Mouse (Mus musculus): ENCODE measurements around the gene Evi5l. TPM values are rescaled to one million over a fixed set of nuclear protein-coding genes. Genes with fewer than 3 reads are reported as not detected.
A peak's percentile ranks its signal among the peaks of the same experiment; 100 is the strongest.

Evi5l gene
- polyA plus RNA-seq, 1 experiment from 2014 or later, result 70.1 TPM

GRCm38 (mm10) chr8:4174018-4174417 is 7.7 kb downstream of the Evi5l start:
- Histone ChIP-seq H3K36me3 (peaks cover 7% of the 10 kb centered on the region), H3K4me1 (peaks cover 8% of the 10 kb centered on the region; the same call in 1 of the 2 replicates), H3K27me3 (no peaks in the 10 kb centered on the region), H3K9ac (no peak overlapping the region), H3K4me2 (replicated peaks) (no peak overlapping the region), H3K27ac (no peak overlapping the region), H3K4me3 (no peak overlapping the region), H3K9me3 (replicated peaks) (no peaks in the 10 kb centered on the region; the same call in 1 of the 2 replicates)
- ATAC-seq (ENCODE audit: low FRiP score), result no peak
- WGBS, result 78% methylated on average over 2 of the region's 2 CpGs

GRCm38 (mm10) chr8:4183409-4183808 is 17.0 kb downstream of the Evi5l start:
- no peak overlapping the region for H3K4me3 ChIP-seq
- H3K27me3 ChIP-seq, result no peaks in the 10 kb centered on the region
- no peaks in the 10 kb centered on the region for H3K9me3 ChIP-seq (replicated peaks)
- no peaks in the 10 kb centered on the region for H3K4me1 ChIP-seq
- H3K27ac ChIP-seq, result no peak overlapping the region
- H3K9ac ChIP-seq, result no peak overlapping the region
- H3K36me3 ChIP-seq, result peaks cover 53% of the 10 kb centered on the region
- ATAC-seq (ENCODE audit: low FRiP score), result no peak
- WGBS, result 85% methylated on average over 8 of the region's 8 CpGs
- no peak overlapping the region for H3K4me2 ChIP-seq (replicated peaks)

GRCm38 (mm10) chr8:4186151-4186550 is 19.8 kb downstream of the Evi5l start:
- Histone ChIP-seq H3K9me3 (replicated peaks) (no peaks in the 10 kb centered on the region), H3K36me3 (peaks cover 67% of the 10 kb centered on the region)
- WGBS, result 96% methylated on average over 2 of the region's 2 CpGs

DNA sequence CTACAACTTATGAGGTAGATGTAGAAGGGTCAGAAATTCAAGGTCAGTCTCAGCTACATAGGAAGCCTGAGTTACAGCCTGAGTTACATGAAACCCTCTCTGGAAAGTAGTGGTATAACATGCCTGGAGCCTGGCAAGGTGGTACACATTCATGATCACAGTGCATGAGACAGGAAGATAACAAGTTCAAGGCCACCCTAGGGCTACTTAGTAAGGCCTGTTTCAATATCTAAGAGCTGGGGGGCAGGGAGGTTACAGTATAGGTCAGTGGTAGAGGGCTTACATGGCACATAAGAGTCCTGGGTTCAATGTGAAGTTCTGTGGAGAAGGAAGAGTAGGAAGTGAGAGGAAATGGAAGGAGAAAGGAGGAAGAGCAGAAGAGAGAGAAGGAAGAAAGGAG is 22.2 kb downstream of the Evi5l start:
- H3K9me3 ChIP-seq (replicated peaks), result no peaks in the 10 kb centered on the region
- no peaks in the 10 kb centered on the region for H3K27me3 ChIP-seq
- H3K36me3 ChIP-seq, result peaks cover 67% of the 10 kb centered on the region
- no peak overlapping the region for H3K9ac ChIP-seq
- no peak for ATAC-seq (ENCODE audit: low FRiP score)
- no peak overlapping the region for H3K27ac ChIP-seq
- no peak overlapping the region for H3K4me2 ChIP-seq (replicated peaks)
- H3K4me1 ChIP-seq, result peaks cover 17% of the 10 kb centered on the region
- H3K4me3 ChIP-seq, result no peak overlapping the region

More at GRCm38 (mm10) chr8:4186151-4186550, 19.8 kb downstream of the Evi5l start:
- no peak overlapping the region for H3K4me2 ChIP-seq (replicated peaks)
- H3K27me3 ChIP-seq, result no peaks in the 10 kb centered on the region
- no peak overlapping the region for H3K9ac ChIP-seq
- H3K27ac ChIP-seq, result no peak overlapping the region
- no peak overlapping the region for H3K4me3 ChIP-seq
- ATAC-seq (ENCODE audit: low FRiP score), result no peak
- H3K4me1 ChIP-seq, result no peaks in the 10 kb centered on the region

DNA sequence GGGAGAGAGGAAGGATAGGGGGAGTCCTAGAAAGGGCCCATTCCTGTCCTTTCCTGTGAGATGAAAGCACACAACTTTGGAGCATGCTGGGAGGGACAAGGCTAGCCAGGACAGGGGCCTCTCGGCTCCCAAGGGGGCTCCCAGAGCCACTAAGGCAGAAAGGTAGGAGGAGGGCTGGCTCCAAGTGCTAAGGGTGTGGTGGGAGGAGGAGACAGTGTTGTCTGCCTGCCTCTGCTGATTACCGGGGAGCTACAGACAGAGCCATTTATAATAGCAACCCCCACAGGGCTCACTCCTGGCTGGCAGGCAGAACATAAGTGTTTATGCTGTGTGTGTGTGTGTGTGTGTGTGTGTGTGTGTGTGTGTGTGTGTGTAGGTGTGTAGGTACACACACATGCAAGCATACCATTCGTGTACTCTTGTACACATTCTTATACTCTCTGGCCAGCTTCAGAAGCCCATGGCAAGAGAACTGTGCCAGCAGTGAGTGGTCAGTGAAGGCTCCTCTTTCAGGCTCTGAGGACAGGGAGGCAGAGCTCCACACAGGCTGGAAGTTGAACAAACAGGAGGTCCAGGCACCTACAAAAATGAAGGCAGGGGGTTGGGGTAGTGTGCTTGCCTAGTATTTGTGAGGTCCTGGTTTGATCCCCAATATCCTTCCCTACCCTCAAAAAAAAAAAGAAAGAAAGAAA is 22.8 kb downstream of the Evi5l start:
- Histone ChIP-seq H3K9ac (no peak overlapping the region), H3K4me2 (replicated peaks) (no peak overlapping the region), H3K9me3 (replicated peaks) (no peaks in the 10 kb centered on the region), H3K27ac (no peak overlapping the region), H3K4me1 (peaks cover 18% of the 10 kb centered on the region), H3K27me3 (no peaks in the 10 kb centered on the region), H3K36me3 (peaks cover 65% of the 10 kb centered on the region), H3K4me3 (no peak overlapping the region)
- WGBS, result 30% methylated on average over 3 of the region's 3 CpGs
- no peak for ATAC-seq (ENCODE audit: low FRiP score)

DNA sequence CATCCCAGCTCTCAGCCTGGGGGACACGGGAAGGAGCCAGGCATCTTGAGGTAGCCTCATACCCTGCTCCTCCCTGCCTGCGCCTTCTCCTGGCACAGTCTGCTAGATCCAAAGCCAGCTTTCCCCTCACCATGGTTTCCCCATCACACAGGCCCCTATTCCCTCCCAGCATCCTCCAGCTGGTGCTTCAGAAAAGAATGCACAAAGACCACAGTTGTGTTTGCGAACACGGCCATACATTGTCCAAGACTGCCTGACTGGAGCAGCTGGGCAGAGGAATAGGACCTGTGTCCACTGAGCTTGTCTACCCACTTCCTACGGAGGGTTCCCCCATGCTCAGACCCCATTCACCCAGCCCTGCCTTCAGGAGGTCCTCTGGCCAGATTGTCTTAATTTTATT is 25.9 kb downstream of the Evi5l start:
- Histone ChIP-seq H3K27me3 (no peaks in the 10 kb centered on the region), H3K36me3 (peaks cover 50% of the 10 kb centered on the region), H3K4me1 (peaks cover 18% of the 10 kb centered on the region), H3K4me3 (no peak overlapping the region), H3K27ac (peak overlapping the region; percentile 81), H3K9me3 (replicated peaks) (no peaks in the 10 kb centered on the region), H3K9ac (no peak overlapping the region), H3K4me2 (replicated peaks) (no peak overlapping the region)
- WGBS, result 37% methylated on average over 5 of the region's 5 CpGs
- ATAC-seq (ENCODE audit: low FRiP score), result peak; percentile 74

GRCm38 (mm10) chr8:4192807-4193587 is 26.6 kb downstream of the Evi5l start:
- peaks cover 43% of the 10 kb centered on the region for H3K36me3 ChIP-seq
- no peaks in the 10 kb centered on the region for H3K9me3 ChIP-seq (replicated peaks)
- H3K4me1 ChIP-seq, result peaks cover 18% of the 10 kb centered on the region
- WGBS, result 4% methylated on average over 18 of the region's 18 CpGs
- H3K4me2 ChIP-seq (replicated peaks), result 0 out of 2 replicates have a peak overlapping the region, but pooled peaks have one; percentile 23
- ATAC-seq (ENCODE audit: low FRiP score), result peak; percentile 81
- H3K27me3 ChIP-seq, result no peaks in the 10 kb centered on the region
- H3K27ac ChIP-seq, result peak overlapping the region; percentile 81
- no peak overlapping the region for H3K4me3 ChIP-seq
- H3K9ac ChIP-seq, result 0 out of 2 replicates have a peak overlapping the region, but pooled peaks have one; percentile 15

GRCm38 (mm10) chr8:4193588-4193894 is 27.2 kb downstream of the Evi5l start:
- Histone ChIP-seq H3K4me2 (replicated peaks) (0 out of 2 replicates have a peak overlapping the region, but pooled peaks have one; percentile 23), H3K9ac (no peak overlapping the region), H3K27me3 (no peaks in the 10 kb centered on the region), H3K4me1 (peaks cover 18% of the 10 kb centered on the region), H3K4me3 (no peak overlapping the region), H3K9me3 (replicated peaks) (no peaks in the 10 kb centered on the region), H3K27ac (peak overlapping the region; percentile 81; the same call in 1 of the 2 replicates), H3K36me3 (peaks cover 37% of the 10 kb centered on the region)
- ATAC-seq (ENCODE audit: low FRiP score), result peak; percentile 8; the same call in 1 of the 2 replicates
- WGBS, result 54% methylated on average over 7 of the region's 7 CpGs

GRCm38 (mm10) chr8:4201321-4201720 is 35.0 kb downstream of the Evi5l start:
- no peak overlapping the region for H3K27ac ChIP-seq
- no peak overlapping the region for H3K4me2 ChIP-seq (replicated peaks)
- peaks cover 34% of the 10 kb centered on the region for H3K27me3 ChIP-seq
- H3K4me1 ChIP-seq, result peaks cover 6% of the 10 kb centered on the region
- no peak for ATAC-seq (ENCODE audit: low FRiP score)
- H3K9me3 ChIP-seq (replicated peaks), result no peaks in the 10 kb centered on the region
- 58% methylated on average over 2 of the region's 2 CpGs for WGBS
- no peak overlapping the region for H3K4me3 ChIP-seq
- no peak overlapping the region for H3K9ac ChIP-seq
- H3K36me3 ChIP-seq, result peaks cover 56% of the 10 kb centered on the region

DNA sequence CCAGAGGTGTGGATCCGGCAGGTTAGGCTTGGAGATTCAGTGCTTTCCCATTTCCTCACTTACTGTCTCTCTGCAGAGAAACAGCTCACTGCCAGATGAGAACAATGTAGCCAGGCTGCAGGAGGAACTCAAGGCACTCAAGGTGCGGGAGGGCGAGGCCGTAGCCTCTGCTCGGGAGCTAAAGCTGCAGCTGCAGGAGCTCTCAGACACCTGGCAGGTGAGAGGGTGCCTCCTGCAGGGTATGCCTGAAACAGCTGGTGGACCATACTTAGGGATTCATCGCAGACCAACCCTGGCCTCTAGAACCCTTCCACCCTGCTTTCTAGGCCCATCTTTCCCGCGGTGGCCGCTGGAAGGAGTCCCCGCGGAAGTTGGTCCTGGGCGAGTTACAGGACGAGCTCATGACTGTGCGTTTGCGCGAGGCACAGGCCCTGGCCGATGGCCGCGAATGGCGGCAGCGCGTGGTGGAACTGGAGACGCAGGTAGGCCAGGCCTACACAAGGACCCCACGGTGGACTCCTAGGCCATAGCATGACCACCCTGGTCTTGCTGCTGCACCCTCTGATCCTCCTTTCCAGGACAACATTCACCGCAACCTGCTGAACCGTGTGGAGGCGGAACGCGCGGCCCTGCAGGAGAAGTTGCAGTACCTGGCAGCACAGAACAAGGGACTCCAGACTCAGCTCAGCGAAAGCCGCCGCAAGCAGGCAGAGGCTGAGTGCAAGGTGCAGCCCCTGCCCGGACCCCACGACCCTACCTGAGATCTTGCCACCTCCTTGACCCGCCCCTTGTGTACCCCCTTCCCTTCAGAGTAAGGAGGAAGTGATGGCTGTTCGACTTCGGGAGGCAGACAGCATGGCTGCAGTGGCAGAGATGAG is 39.1 kb downstream of the Evi5l start:
- no peak for ATAC-seq (ENCODE audit: low FRiP score)
- H3K4me3 ChIP-seq, result no peak overlapping the region
- peaks cover 19% of the 10 kb centered on the region for H3K4me1 ChIP-seq
- H3K36me3 ChIP-seq, result peaks cover 78% of the 10 kb centered on the region
- H3K9me3 ChIP-seq (replicated peaks), result no peaks in the 10 kb centered on the region
- H3K27me3 ChIP-seq, result peaks cover 48% of the 10 kb centered on the region
- no peak overlapping the region for H3K4me2 ChIP-seq (replicated peaks)
- 17% methylated on average over 38 of the region's 38 CpGs for WGBS
- H3K9ac ChIP-seq, result no peak overlapping the region
- H3K27ac ChIP-seq, result no peak overlapping the region

DNA sequence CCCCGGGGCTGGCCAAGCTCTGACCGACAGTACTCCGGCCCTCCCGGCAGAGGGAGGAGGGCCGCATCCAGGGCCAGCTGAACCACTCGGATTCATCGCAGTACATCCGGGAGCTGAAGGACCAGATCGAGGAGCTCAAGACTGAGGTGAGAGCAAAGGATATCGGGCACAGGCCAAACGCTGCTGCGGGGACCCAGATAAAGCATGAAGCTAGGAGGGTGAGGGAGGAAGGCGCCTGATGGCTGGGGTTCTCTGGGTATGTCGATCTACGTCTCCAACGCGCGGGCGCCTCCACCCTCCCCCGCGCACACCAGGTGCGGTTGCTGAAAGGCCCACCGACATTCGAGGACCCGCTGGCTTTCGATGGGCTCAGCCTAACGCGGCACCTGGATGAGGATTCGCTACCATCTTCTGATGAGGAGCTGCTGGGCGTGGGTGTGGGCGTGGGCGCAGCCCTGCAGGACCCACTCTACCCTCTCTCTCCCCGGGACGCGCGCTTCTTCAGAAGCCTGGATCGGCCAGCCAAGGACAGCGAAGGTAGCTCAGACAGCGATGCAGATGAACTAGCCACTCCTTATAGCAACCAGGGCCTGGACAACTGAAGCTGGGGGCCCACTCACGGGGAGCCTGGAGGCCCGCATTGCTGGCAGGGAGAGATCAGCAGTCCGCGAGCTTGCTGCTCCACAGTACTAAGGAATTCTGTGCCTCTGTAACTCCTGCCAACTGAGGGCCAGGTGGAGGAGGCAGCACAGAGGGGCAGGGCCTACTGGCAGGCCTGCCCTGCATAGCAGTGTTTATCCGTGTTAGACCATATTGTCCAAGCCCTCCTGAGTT is 40.0 kb downstream of the Evi5l start:
- Histone ChIP-seq H3K4me3 (no peak overlapping the region), H3K27me3 (peaks cover 48% of the 10 kb centered on the region), H3K9me3 (replicated peaks) (no peaks in the 10 kb centered on the region), H3K4me1 (peaks cover 23% of the 10 kb centered on the region), H3K36me3 (peaks cover 79% of the 10 kb centered on the region), H3K9ac (peak overlapping the region; percentile 41), H3K4me2 (replicated peaks) (0 out of 2 replicates have a peak overlapping the region, but pooled peaks have one; percentile 4), H3K27ac (no peak overlapping the region)
- WGBS, result 12% methylated on average over 44 of the region's 44 CpGs
- no peak; the same call in 1 of the 2 replicates for ATAC-seq (ENCODE audit: low FRiP score)
